Mouse (Mus musculus) forebrain, embryonic 15.5 days (tissue): ENCODE results near the gene Thoc6. TPM values are rescaled to one million over a fixed set of nuclear protein-coding genes. Genes with fewer than 3 reads are reported as not detected.

Source experiments
- ATAC-seq: fragments of 200-750 bp; cut with Nextera tagmentation; replicated peaks from 2 replicates; pipeline ENCODE4 v1.8.0; 2017; ENCODE audit warnings: mild to moderate bottlenecking, moderate TSS enrichment, moderate library complexity
- H3K27ac ChIP-seq: fragments of 300-500 bp; sonication (generic); replicated peaks from 2 replicates; pipeline ENCODE4 v1.5.1; 2015; ENCODE audit warnings: mild to moderate bottlenecking, inconsistent platforms
- H3K27me3 ChIP-seq: fragments of 300-500 bp; sonication (generic); 2 replicates; pipeline ENCODE4 v1.6.1; 2015; ENCODE audit warnings: inconsistent platforms
- H3K36me3 ChIP-seq: fragments of 300-500 bp; sonication (generic); 2 replicates; pipeline ENCODE4 v1.6.1; 2015; ENCODE audit warnings: mild to moderate bottlenecking, inconsistent platforms
- H3K4me1 ChIP-seq: fragments of 300-500 bp; sonication (generic); 2 replicates; pipeline ENCODE4 v1.6.1; 2015; ENCODE audit warnings: inconsistent platforms
- H3K4me2 ChIP-seq: fragments of 300-500 bp; sonication (generic); replicated peaks from 2 replicates; pipeline ENCODE4 v1.6.1; 2015; ENCODE audit warnings: mild to moderate bottlenecking, inconsistent platforms
- H3K4me3 ChIP-seq: fragments of 300-500 bp; sonication (generic); 2 replicates; pipeline ENCODE4 v1.5.1; 2015; ENCODE audit warnings: mild to moderate bottlenecking, inconsistent platforms
- H3K9ac ChIP-seq: fragments of 300-500 bp; sonication (generic); replicated peaks from 2 replicates; pipeline ENCODE4 v1.6.1; 2015; ENCODE audit warnings: mild to moderate bottlenecking, inconsistent platforms
- H3K9me3 ChIP-seq: fragments of 300-500 bp; sonication (generic); 2 replicates; pipeline ENCODE4 v1.6.1; 2016; ENCODE audit warnings: inconsistent platforms
- WGBS: fragments of 180-500 bp; shearing (Covaris S2); methylation state at CpG from one replicate; pipeline ENCODE4 v1.1.7; 2015; ENCODE audit warnings: mixed read lengths; 5-methylcytosine and 5-hydroxymethylcytosine counted together
- polyA plus RNA-seq: library from polyadenylated mRNA; unstranded; fragments of >200 nt; fragmentation: Nextera tagmentation; extraction: Ambion mirVana; gene quantifications from 2 replicates; pipeline ENCODE4 v1.2.1, GENCODE M21; 2015

Thoc6 gene
- 39.4 and 39.5 TPM in 2 replicates for polyA plus RNA-seq

- Histone ChIP-seq H3K4me2 (peak within 1 kb of the TSS; percentile 59), H3K27me3 (peaks cover 14% of the 10 kb centered on the region), H3K36me3 (peaks cover 5% of the 10 kb centered on the region; the same call in 1 of the 2 replicates), H3K9ac (peak within 1 kb of the TSS; percentile 61), H3K4me3 (peak within 1 kb of the TSS; percentile 69), H3K4me1 (peaks cover 42% of the 10 kb centered on the region), H3K9me3 (no peaks in the 10 kb centered on the region), H3K27ac (peak within 1 kb of the TSS; percentile 84)
- peak; percentile 96 for ATAC-seq
- under 1% methylated on average over 45 of the region's 45 CpGs for WGBS
Observed at GRCm38 (mm10) chr17:23673424-23674073, at the start of gene Thoc6, which contains the start of gene Hcfc1r1. Gene Thoc6, minus strand, starts transcription at chr17:23673882. Gene Hcfc1r1, plus strand, starts transcription at chr17:23673596.

- WGBS, result 83% methylated on average over 7 of the region's 7 CpGs
- peaks cover 14% of the 10 kb centered on the region for H3K4me1 ChIP-seq
- H3K27me3 ChIP-seq, result no peaks in the 10 kb centered on the region
- H3K36me3 ChIP-seq, result no peaks in the 10 kb centered on the region
- H3K4me3 ChIP-seq, result no peak within 1 kb of the TSS
- ATAC-seq, result no peak
- no peaks in the 10 kb centered on the region for H3K9me3 ChIP-seq
- no peak within 1 kb of the TSS for H3K27ac ChIP-seq
- no peak within 1 kb of the TSS for H3K4me2 ChIP-seq
- no peak within 1 kb of the TSS for H3K9ac ChIP-seq
Observed at GRCm38 (mm10) chr17:23722376-23723125, 48.9 kb upstream of the Thoc6 start, which contains the start of gene 1520401A03Rik. Gene 1520401A03Rik, minus strand, starts transcription at chr17:23722783.

DNA sequence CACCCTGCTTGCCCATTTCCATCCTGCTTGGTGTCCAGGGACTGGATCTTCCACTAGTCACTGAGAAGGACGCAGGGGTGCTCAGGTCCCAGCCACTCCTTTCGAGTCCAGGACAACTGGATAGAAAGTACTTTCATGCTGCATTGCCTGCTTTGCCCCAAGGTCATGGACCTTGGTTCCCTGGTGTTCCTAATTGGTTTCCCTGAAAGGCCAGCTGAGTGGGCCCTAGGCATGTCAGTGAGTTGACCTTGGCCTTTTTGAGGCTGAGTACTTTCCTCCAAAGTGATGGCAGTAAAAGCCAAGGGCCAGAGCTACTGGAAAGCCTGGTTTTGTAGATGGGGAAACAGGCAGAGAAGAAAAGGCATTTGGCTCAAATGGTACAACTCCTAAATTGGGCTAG is 48.2 kb upstream of the Thoc6 start:
- 85% methylated on average over 2 of the region's 2 CpGs for WGBS

DNA sequence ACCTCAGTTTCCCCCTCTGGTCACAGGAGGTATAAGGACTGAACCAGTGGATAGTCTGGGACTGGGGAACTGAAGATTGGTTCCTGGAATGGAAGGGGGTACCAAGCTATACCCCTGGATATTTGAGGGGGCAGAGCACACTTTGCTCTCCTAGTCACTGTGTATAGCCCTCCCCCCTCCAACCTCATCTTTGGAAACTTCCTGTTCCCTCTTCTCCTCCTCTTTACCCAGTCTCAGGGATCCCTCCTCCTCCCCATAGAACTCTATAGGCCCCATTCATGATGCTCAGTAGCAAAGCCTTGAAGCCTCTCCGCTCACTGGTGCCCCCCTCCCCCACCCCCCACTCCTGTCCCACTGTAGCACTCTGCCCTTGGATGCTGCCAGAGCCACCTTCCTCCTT is 45.8 kb upstream of the Thoc6 start:
- Histone ChIP-seq H3K9me3 (no peaks in the 10 kb centered on the region), H3K27me3 (no peaks in the 10 kb centered on the region), H3K4me2 (no peak overlapping the region), H3K9ac (no peak overlapping the region), H3K4me1 (no peaks in the 10 kb centered on the region), H3K27ac (no peak overlapping the region), H3K36me3 (no peaks in the 10 kb centered on the region), H3K4me3 (no peak overlapping the region)
- ATAC-seq, result no peak
- 14% methylated on average over 1 of the region's 1 CpGs for WGBS

More for the DNA sequence above, 48.2 kb upstream of the Thoc6 start:
- Histone ChIP-seq H3K36me3 (no peaks in the 10 kb centered on the region), H3K27me3 (no peaks in the 10 kb centered on the region), H3K4me2 (no peak overlapping the region), H3K4me3 (no peak overlapping the region), H3K27ac (no peak overlapping the region), H3K9me3 (no peaks in the 10 kb centered on the region), H3K9ac (no peak overlapping the region), H3K4me1 (peaks cover 7% of the 10 kb centered on the region)
- ATAC-seq, result no peak

- Histone ChIP-seq H3K27ac (no peak overlapping the region), H3K36me3 (no peaks in the 10 kb centered on the region), H3K4me2 (no peak overlapping the region), H3K9ac (no peak overlapping the region), H3K27me3 (no peaks in the 10 kb centered on the region), H3K4me3 (no peak overlapping the region), H3K4me1 (no peaks in the 10 kb centered on the region), H3K9me3 (no peaks in the 10 kb centered on the region)
- ATAC-seq, result no peak
- 54% methylated on average over 2 of the region's 2 CpGs for WGBS
Observed at GRCm38 (mm10) chr17:23717003-23717402, 43.3 kb upstream of the Thoc6 start.

DNA sequence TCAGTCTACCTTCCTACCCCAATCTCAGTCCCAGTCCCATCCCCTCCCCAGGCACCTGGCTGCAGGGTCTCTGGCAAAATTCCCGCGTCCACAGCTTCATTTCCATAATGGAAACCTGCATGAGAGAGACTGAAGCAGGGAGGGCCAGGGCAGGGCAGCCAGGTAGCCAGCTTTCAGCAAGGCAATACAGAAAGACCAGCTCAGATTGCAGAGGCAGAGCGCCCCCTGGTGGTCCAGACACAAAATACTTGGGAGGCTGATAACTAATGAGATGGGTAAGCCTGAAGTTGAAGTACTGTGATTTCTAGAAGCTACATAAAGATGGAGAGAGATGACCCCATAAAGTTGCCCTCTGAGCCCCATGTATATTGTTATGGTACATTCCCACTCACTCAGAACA is 32.5 kb upstream of the Thoc6 start:
- no peak overlapping the region for H3K4me2 ChIP-seq
- 1% methylated on average over 3 of the region's 3 CpGs for WGBS
- H3K9me3 ChIP-seq, result no peaks in the 10 kb centered on the region
- 0 out of 2 replicates have a peak, but pooled peaks cover 6% of the 10 kb centered on the region for H3K27me3 ChIP-seq
- no peak overlapping the region for H3K27ac ChIP-seq
- H3K4me3 ChIP-seq, result no peak overlapping the region
- ATAC-seq, result peak; percentile 44
- H3K36me3 ChIP-seq, result no peaks in the 10 kb centered on the region
- H3K4me1 ChIP-seq, result no peaks in the 10 kb centered on the region
- no peak overlapping the region; the same call in 1 of the 2 replicates for H3K9ac ChIP-seq

DNA sequence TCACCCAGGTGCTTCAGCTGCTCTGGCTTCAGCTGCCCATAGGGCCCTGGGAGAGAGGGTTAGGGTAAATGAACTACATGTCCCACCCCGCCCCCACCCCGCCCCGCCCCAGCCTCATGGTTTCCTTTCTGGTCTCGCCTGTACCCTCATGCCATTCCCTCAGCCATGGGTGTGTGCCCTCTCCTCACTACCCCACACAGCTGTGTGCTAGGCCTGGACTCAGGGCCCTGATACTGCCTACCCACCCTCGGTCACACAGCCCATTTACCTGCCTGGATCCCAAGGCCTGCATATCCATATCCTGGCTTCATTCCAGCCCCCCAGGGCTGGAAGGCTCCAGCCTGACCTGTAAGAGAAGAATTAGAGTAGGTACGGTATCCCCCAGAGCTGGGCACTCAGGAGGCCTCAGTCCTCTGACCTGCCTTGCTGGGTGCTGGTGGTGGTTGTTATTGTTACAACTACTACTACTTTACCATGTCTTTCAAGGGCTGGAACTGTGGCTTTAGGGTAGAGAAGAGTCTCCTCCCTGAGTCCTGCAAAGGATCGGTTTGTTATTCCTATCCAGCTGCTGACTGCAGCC is 31.9 kb upstream of the Thoc6 start:
- no peak overlapping the region for H3K27ac ChIP-seq
- H3K36me3 ChIP-seq, result no peaks in the 10 kb centered on the region
- H3K9me3 ChIP-seq, result no peaks in the 10 kb centered on the region
- ATAC-seq, result peak; percentile 41
- H3K4me1 ChIP-seq, result no peaks in the 10 kb centered on the region
- H3K4me3 ChIP-seq, result no peak overlapping the region
- H3K4me2 ChIP-seq, result no peak overlapping the region
- no peak overlapping the region; the same call in 1 of the 2 replicates for H3K9ac ChIP-seq
- WGBS, result 72% methylated on average over 7 of the region's 7 CpGs
- peaks cover 9% of the 10 kb centered on the region; the same call in 1 of the 2 replicates for H3K27me3 ChIP-seq

DNA sequence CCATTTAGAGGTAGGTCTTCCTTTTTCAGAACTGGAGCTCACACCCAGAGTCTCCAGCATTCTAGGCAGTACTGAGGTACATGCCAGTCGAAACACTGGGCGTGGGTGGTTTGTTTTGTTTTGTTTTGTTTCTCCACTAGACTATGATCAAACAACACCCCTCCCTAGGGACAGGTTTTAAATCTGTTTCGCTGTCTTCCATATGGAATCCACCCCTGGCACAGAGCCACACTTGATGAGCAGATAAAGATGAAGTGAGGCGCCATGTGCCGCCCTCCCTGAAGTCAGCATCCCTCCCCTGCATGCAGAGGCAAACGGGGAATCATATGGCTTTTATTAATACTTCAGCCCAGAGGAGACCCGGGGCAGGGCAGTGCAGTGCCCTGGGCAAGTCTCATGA is 31.1 kb upstream of the Thoc6 start:
- WGBS, result 49% methylated on average over 7 of the region's 7 CpGs
- no peak overlapping the region for H3K9ac ChIP-seq
- H3K9me3 ChIP-seq, result no peaks in the 10 kb centered on the region
- H3K27me3 ChIP-seq, result peaks cover 8% of the 10 kb centered on the region; the same call in 1 of the 2 replicates
- no peak overlapping the region for H3K4me2 ChIP-seq
- ATAC-seq, result no peak
- no peaks in the 10 kb centered on the region for H3K36me3 ChIP-seq
- H3K4me3 ChIP-seq, result no peak overlapping the region
- H3K27ac ChIP-seq, result no peak overlapping the region
- peaks cover 3% of the 10 kb centered on the region for H3K4me1 ChIP-seq

- H3K27me3 ChIP-seq, result peaks cover 22% of the 10 kb centered on the region
- 83% methylated on average over 9 of the region's 9 CpGs for WGBS
Observed at GRCm38 (mm10) chr17:23703301-23703700, 29.6 kb upstream of the Thoc6 start.

GRCm38 (mm10) chr17:23700079-23700478 is 26.4 kb upstream of the Thoc6 start:
- Histone ChIP-seq H3K27me3 (peaks cover 28% of the 10 kb centered on the region), H3K27ac (no peak overlapping the region), H3K9ac (peak overlapping the region; percentile 59), H3K36me3 (no peaks in the 10 kb centered on the region), H3K4me2 (peak overlapping the region; percentile 100), H3K4me1 (peaks cover 9% of the 10 kb centered on the region), H3K4me3 (peak overlapping the region; percentile 86), H3K9me3 (no peaks in the 10 kb centered on the region)
- ATAC-seq, result peak; percentile 97
- WGBS, result 0% methylated on average over 28 of the region's 28 CpGs

More at GRCm38 (mm10) chr17:23703301-23703700, 29.6 kb upstream of the Thoc6 start:
- H3K4me1 ChIP-seq, result peaks cover 9% of the 10 kb centered on the region
- H3K27ac ChIP-seq, result no peak overlapping the region
- no peak for ATAC-seq
- H3K4me2 ChIP-seq, result no peak overlapping the region
- H3K4me3 ChIP-seq, result no peak overlapping the region
- no peaks in the 10 kb centered on the region for H3K9me3 ChIP-seq
- H3K9ac ChIP-seq, result no peak overlapping the region
- no peaks in the 10 kb centered on the region for H3K36me3 ChIP-seq

GRCm38 (mm10) chr17:23699131-23700077 is 25.7 kb upstream of the Thoc6 start:
- Histone ChIP-seq H3K9ac (peak overlapping the region; percentile 59), H3K4me3 (peak overlapping the region; percentile 86), H3K36me3 (no peaks in the 10 kb centered on the region), H3K27ac (no peak overlapping the region), H3K4me2 (peak overlapping the region; percentile 100), H3K9me3 (no peaks in the 10 kb centered on the region), H3K27me3 (peaks cover 28% of the 10 kb centered on the region), H3K4me1 (peaks cover 9% of the 10 kb centered on the region)
- peak; percentile 72 for ATAC-seq
- WGBS, result under 1% methylated on average over 96 of the region's 101 CpGs
